In the genomic region with DNA sequence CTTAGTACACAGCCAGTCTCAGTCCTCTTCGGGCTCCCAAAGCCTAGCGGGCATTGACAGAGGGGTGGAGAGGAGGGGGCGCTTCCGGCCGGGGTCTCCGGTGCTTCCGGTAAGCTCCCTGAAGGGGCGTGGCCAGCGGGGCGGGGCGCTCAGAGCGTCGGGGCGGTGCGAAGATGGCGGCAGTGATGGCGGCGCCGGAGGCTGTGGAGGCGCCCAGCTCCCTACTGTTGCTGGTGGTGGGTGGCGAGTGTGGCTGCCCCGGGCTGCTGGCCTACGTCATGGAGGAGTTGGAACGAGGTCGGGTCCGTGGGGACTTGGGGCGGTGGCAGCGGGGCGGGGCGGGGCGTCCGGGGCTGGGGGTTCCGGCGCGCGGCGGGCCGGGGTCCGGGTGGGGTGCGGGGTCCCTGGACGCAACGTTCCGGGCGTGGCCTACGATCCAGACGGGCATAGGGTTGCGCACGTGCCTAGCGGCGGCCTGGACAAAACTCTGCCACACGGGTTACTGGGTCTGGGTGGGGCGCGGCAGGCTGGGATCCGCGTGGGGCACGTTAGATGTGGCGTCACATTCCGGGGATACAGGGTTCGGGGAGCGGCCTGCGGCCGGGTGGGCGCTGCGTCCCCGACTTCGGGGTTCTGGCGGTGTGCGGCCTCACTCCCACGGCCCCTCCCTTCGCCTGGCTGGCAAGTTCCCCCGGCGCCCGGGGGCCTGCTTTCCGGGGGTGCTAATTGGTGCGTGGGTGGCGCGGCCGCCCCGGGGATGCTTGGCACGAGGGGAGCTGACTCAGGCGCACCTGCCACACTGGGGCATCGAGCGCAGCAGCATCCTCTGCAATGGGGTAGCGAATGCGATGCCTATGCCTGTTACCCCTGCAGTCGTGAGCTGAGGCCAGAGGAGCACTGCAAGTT, we compare ENCODE assay signal across 8 mouse cellular contexts. TPM values are rescaled to one million over a fixed set of nuclear protein-coding genes. Genes with fewer than 3 reads are reported as not detected.
DNase-seq lines count a peak whose midpoint lies in the region; ATAC-seq lines count a peak whose summit lies in the region.

Map1s (plus strand) TSS at position 102 of the 906 bp plus-strand sequence.

- intact Hi-C loops in gastrocnemius, postnatal 14 days (cut with DNase I; ENCODE audit: low total_unique reads), result no loop called here
- intact Hi-C loops in left cerebral cortex, postnatal 14 days (cut with DNase I), result loop anchor here (5.0 to 10.0 kb wide), 2 partner anchors 369 to 556 kb away; partner anchors contain the start of genes Abhd8, Haus8, Mrpl34 and Myo9b

- DNase-seq in adrenal gland, adult (ENCODE audit: inconsistent age in 2 of 2, low spot score in 1 of 2), result peak; percentile 80 to 91
- DNase-seq in embryo, embryonic 10 days (ENCODE audit: low spot score), result peak; percentile 95
- peak; percentile 74 for DNase-seq in gastrocnemius, postnatal 14 days
- peak; percentile 78 to 85 for DNase-seq in left cerebral cortex, postnatal 14 days (ENCODE audit: low spot score in 2 of 2)
- peak; percentile 87 for DNase-seq in right cerebral cortex, postnatal 14 days
- peak; percentile 86 for DNase-seq in yolk sac, embryonic 10.5 days (ENCODE audit: low spot score)

- peak; percentile 73 for ATAC-seq in inflammation-experienced regulatory T-cells, adult 6 months
- peak; percentile 64 for ATAC-seq in megakaryocyte-erythroid progenitor cell, adult 5-6 weeks (replicated peaks; ENCODE audit: low FRiP score, low TSS enrichment, poor library complexity, severe bottlenecking)

RNA-seq across cellular contexts. Expression of gene Map1s, which starts in this region (rescaled TPM):
- total RNA-seq in gastrocnemius, postnatal 14 days (2021), result 10 to 100 TPM; 13.8 to 15.5 TPM
- 10 to 100 TPM; 13.9 to 16.7 (median 13.9) TPM for polyA plus RNA-seq in inflammation-experienced regulatory T-cells, adult 6 months (2017; shearing (Covaris generic))
- 10 to 100 TPM; 70.4 to 84.5 TPM for total RNA-seq in left cerebral cortex, postnatal 14 days (2021)
- total RNA-seq in megakaryocyte-erythroid progenitor cell, adult 5-6 weeks (2014; fragmentation: Nextera tagmentation), result 20.5 and 27.9 TPM in 2 replicates
- total RNA-seq in megakaryocyte-erythroid progenitor cell, adult 5-6 weeks (2017), result 9.8 and 11.9 TPM in 2 replicates

Comparison
In these comparisons a context has a peak if more than half of its experiments do, and no peak if none do; other contexts are left out.
1. Peak in every context shown above with its lines: DNase-seq and ATAC-seq.